Mouse (Mus musculus) Muller cell, postnatal 12 days (primary cell): ENCODE measurements around the gene Rpl37a.

Experiments used
- DNase-seq: peaks from one replicate; pipeline ENCODE4 v3.0.0-alpha.2; 2015; ENCODE audit errors: inconsistent ontology term

Rpl37a gene

GRCm38 (mm10) chr1:72736397-72737125 is 25.5 kb downstream of the Rpl37a start:
- no peak for DNase-seq

GRCm38 (mm10) chr1:72738946-72739680 is 28.0 kb downstream of the Rpl37a start:
- DNase-seq: peak; percentile 85

- DNase-seq: peak; percentile 98
These were observed 28.6 kb downstream of the Rpl37a start for GRCm38 (mm10) chr1:72739681-72740063.

- DNase-seq: no peak
These were observed 30.3 kb downstream of the Rpl37a start for GRCm38 (mm10) chr1:72741406-72741805.

GRCm38 (mm10) chr1:72744816-72745506 is 33.9 kb downstream of the Rpl37a start:
- DNase-seq: no peak

- DNase-seq: peak; percentile 97
These were observed 35.3 kb downstream of the Rpl37a start for GRCm38 (mm10) chr1:72746382-72746781.

- DNase-seq: peak; percentile 65
These were observed 40.3 kb downstream of the Rpl37a start for GRCm38 (mm10) chr1:72751371-72751781.

- no peak for DNase-seq
These were observed 42.1 kb downstream of the Rpl37a start for GRCm38 (mm10) chr1:72753211-72753610.

- no peak for DNase-seq
These were observed 44.1 kb downstream of the Rpl37a start for GRCm38 (mm10) chr1:72755227-72755626.

GRCm38 (mm10) chr1:72755801-72756200 is 44.7 kb downstream of the Rpl37a start:
- DNase-seq: peak; percentile 98

- DNase-seq: no peak
These were observed 48.7 kb downstream of the Rpl37a start for GRCm38 (mm10) chr1:72759758-72760157.
